ENCODE assay signal across 9 mouse cellular contexts in the genomic region with DNA sequence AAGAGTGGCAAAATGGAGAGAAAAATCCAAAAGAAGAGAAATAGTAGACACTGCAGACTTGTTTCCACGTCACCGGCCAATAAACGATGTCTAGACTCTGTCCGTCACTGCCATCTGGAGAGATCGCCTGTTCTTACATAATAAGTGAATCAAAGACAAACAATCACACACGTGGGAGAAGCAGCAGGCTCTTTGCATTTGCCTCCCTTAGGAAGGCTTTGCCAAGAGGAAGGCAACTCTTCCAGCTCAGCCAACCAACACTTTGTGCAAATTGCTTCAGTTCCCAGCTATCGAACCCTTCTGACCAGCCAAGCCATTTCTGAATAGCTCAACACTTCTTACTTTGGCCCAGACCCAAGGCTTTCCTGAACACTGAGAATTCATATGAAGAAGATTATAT.
DNase-seq lines count a peak whose midpoint lies in the region; ATAC-seq and TF ChIP-seq lines count a peak whose summit lies in the region.
"Had no signal": no experiment of that assay in that cellular context is flagged by ENCODE, and none has a peak within 500 bp of the region (broad histone marks: within the 10 kb centered on the region; RNA-seq: fewer than 3 reads in every experiment).

No protein-coding gene starts in this region.

- no peak overlapping the region for H3K27ac ChIP-seq in cerebellum, adult 2 months (ENCODE audit: insufficient read depth, low read length)
- H3K27ac ChIP-seq in liver, embryonic 12.5 days = no peak overlapping the region
- H3K27ac ChIP-seq: heart, embryonic 13.5 days had no signal

- TF ChIP-seq POLR2A in cerebellum, adult 2 months (IDR thresholded peaks at IDR 0.05; ENCODE audit: borderline replicate concordance, insufficient read depth, low read length) = no peak

- no peaks in the 10 kb centered on the region; the same call in 1 of the 2 replicates for H3K4me1 ChIP-seq in cerebellum, adult 2 months (ENCODE audit: control insufficient read depth, insufficient read depth, low read length)
- H3K4me1 ChIP-seq in liver, embryonic 12.5 days = no peaks in the 10 kb centered on the region
- H3K4me1 ChIP-seq: heart, embryonic 13.5 days had no signal

- no peak overlapping the region for H3K9ac ChIP-seq in liver, embryonic 12.5 days
- H3K9ac ChIP-seq: heart, embryonic 13.5 days had no signal

- no peak for TF ChIP-seq CTCF in cerebellum, adult 2 months (IDR thresholded peaks at IDR 0.05; ENCODE audit: borderline replicate concordance, insufficient read depth, low read depth, low read length)

- intact Hi-C loops in left cerebral cortex, postnatal 25 days (cut with DNase I) = loop anchor here (10.0 kb wide), 1 partner anchor 375 kb away; no protein-coding TSS in a partner anchor

- WGBS in cerebellum, adult 2 months = 6% methylated on average over 7 of the region's 7 CpGs
- 71% methylated on average over 7 of the region's 7 CpGs for WGBS in liver, embryonic 12.5 days (ENCODE audit: insufficient replicate concordance)

- H3K4me2 ChIP-seq in liver, embryonic 12.5 days = no peak overlapping the region
- H3K4me2 ChIP-seq: heart, embryonic 13.5 days had no signal

- H3K4me3 ChIP-seq in cerebellum, adult 2 months (replicated peaks; ENCODE audit: insufficient read depth, low read depth, low read length) = no peak overlapping the region
- no peak overlapping the region for H3K4me3 ChIP-seq in liver, embryonic 12.5 days
- H3K4me3 ChIP-seq: heart, embryonic 13.5 days had no signal

- DNase-seq in layer of hippocampus, adult 11-12 months (ENCODE audit: low spot score) = peak; percentile 22
- no peak for DNase-seq in layer of hippocampus, postnatal 25 days (ENCODE audit: extremely low spot score in 1 of 2, low spot score in 1 of 2)
- peak; percentile 37 to 66 for DNase-seq in cerebellum, adult 2 months
- peak; percentile 3 for DNase-seq in fat pad, adult 2 months (ENCODE audit: extremely low read depth, low read depth, low spot score)
- peak; percentile 34 to 67 for DNase-seq in left cerebral cortex, postnatal 25 days (ENCODE audit: low spot score in 2 of 2)
- DNase-seq in spleen, postnatal 4 days (ENCODE audit: low spot score in 2 of 2) = no peak

- no peaks in the 10 kb centered on the region for H3K36me3 ChIP-seq in liver, embryonic 12.5 days
- H3K36me3 ChIP-seq: heart, embryonic 13.5 days had no signal

- ATAC-seq in liver, embryonic 12.5 days = no peak
- ATAC-seq: Patski had no signal

- no peaks in the 10 kb centered on the region for H3K27me3 ChIP-seq in cerebellum, adult 2 months (ENCODE audit: control insufficient read depth, insufficient read depth, low read length)
- H3K27me3 ChIP-seq in liver, embryonic 12.5 days (replicated peaks) = no peaks in the 10 kb centered on the region
- H3K27me3 ChIP-seq: heart, embryonic 13.5 days; Patski had no signal

- no peaks in the 10 kb centered on the region for H3K9me3 ChIP-seq in liver, embryonic 12.5 days (replicated peaks)
- H3K9me3 ChIP-seq: heart, embryonic 13.5 days had no signal

Comparison
In these comparisons a context has a peak if more than half of its experiments do, and no peak if none do; other contexts are left out.
1. DNase-seq: peak in layer of hippocampus, adult 11-12 months (single experiment), cerebellum, adult 2 months (2 of 2), fat pad, adult 2 months (single experiment) and left cerebral cortex, postnatal 25 days (2 of 2); none in layer of hippocampus, postnatal 25 days (0 of 2) and spleen, postnatal 4 days (0 of 2).